22 mouse cellular contexts compared by ENCODE assay signal in the genomic region with DNA sequence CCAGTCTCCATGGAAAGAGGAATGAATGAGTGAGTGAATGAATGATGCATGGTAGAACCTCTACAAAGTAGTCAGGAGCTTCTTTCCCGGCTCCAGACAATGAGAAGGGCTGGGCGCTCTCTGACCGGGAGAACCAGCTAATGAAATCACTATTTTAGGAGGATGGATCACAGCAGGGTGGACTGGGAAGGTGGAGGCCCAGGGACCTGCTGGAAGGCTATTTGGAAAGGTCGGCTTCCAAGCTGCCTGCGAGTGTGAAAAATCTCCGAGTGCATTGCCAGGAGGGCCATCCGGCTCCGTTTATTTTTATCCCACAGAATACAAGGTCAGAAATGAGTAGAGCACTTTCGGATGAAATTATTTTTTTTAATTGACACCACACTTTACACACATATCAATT.
DNase-seq lines count a peak whose midpoint lies in the region; TF ChIP-seq lines count a peak whose summit lies in the region.
"Had no signal": no experiment of that assay in that cellular context is flagged by ENCODE, and none has a peak within 500 bp of the region (broad histone marks: within the 10 kb centered on the region; RNA-seq: fewer than 3 reads in every experiment).

No protein-coding gene starts in this region.

- H3K4me1 ChIP-seq in cerebellum, adult 2 months (ENCODE audit: control insufficient read depth, insufficient read depth, low read length): peaks cover 29% of the 10 kb centered on the region

- DNase-seq in heart, adult 9 months (ENCODE audit: low spot score in 2 of 2): peak; percentile 9 to 10
- DNase-seq in heart, adult 11 months: no peak
- peak; percentile 62 for DNase-seq in cerebellum, adult 11 months
- DNase-seq in cerebellum, adult 2 months: peak; percentile 85 to 94
- peak; percentile 85 to 88 for DNase-seq in cerebellum, postnatal 25 days
- no peak for DNase-seq in layer of hippocampus, postnatal 25 days (ENCODE audit: extremely low spot score in 1 of 2, low spot score in 1 of 2)
- no peak for DNase-seq in adrenal gland, adult (ENCODE audit: inconsistent age in 2 of 2, low spot score in 1 of 2)
- DNase-seq: adrenal gland, adult 2 months; B cell, adult 2 months; gastrocnemius, postnatal 25 days; kidney, adult 9 months; kidney, postnatal 14 days; liver, postnatal 0 days had no signal

- no peak for TF ChIP-seq POLR2A in cerebellum, adult 2 months (IDR thresholded peaks at IDR 0.05; ENCODE audit: borderline replicate concordance, insufficient read depth, low read length)

- no peaks in the 10 kb centered on the region for H3K27me3 ChIP-seq in cerebellum, adult 2 months (ENCODE audit: control insufficient read depth, insufficient read depth, low read length)
- H3K27me3 ChIP-seq: CH12.LX; forebrain, embryonic 13.5 days; intestine, embryonic 15.5 days; neural tube, embryonic 13.5 days had no signal

- 12% methylated on average over 9 of the region's 9 CpGs for WGBS in cerebellum, adult 2 months

- H3K27ac ChIP-seq in cerebellum, adult 2 months (ENCODE audit: insufficient read depth, low read length): peak overlapping the region; percentile 70
- H3K27ac ChIP-seq: forebrain, embryonic 13.5 days; heart, embryonic 13.5 days; hindbrain, embryonic 10.5 days; intestine, embryonic 15.5 days; limb, embryonic 12.5 days; midbrain, embryonic 10.5 days; neural tube, embryonic 13.5 days had no signal

- peak overlapping the region; percentile 30 for H3K4me3 ChIP-seq in cerebellum, adult 2 months (replicated peaks; ENCODE audit: insufficient read depth, low read depth, low read length)
- H3K4me3 ChIP-seq: forebrain, embryonic 13.5 days; heart, embryonic 13.5 days; hindbrain, embryonic 10.5 days; intestine, embryonic 15.5 days; limb, embryonic 12.5 days; midbrain, embryonic 10.5 days; myocyte; neural tube, embryonic 13.5 days had no signal

- TF ChIP-seq CTCF in cerebellum, adult 2 months (IDR thresholded peaks at IDR 0.05; ENCODE audit: borderline replicate concordance, insufficient read depth, low read depth, low read length): no peak

Comparison
In these comparisons a context has a peak if more than half of its experiments do, and no peak if none do; other contexts are left out.
1. DNase-seq: peak in heart, adult 9 months (2 of 2), cerebellum, adult 11 months (single experiment), cerebellum, adult 2 months (2 of 2) and cerebellum, postnatal 25 days (2 of 2); none in heart, adult 11 months (single experiment), layer of hippocampus, postnatal 25 days (0 of 2) and adrenal gland, adult (0 of 2).